Comparison of ENCODE assay signal across 12 mouse cellular contexts in the genomic region with DNA sequence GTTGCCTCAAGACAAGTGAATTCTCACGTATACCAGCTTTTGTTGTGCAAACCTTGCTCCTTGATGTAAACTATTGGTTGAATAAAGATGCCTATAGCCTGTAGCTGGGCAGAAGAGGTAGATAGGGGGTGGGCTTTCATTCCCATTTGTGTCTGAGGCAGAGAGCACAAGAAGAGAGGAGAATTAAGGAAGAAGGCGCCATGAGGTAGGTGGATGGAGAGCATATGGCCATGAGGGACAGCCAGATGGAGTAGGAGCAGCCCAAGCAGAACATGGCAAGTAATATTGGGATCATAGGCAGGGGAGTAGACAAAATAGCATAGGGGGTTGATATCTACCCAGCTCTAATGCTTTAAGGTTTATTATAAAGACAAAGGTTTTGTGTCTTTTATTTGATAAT.
DNase-seq lines count a peak whose midpoint lies in the region; ATAC-seq lines count a peak whose summit lies in the region.
"Had no signal": no experiment of that assay in that cellular context is flagged by ENCODE, and none has a peak within 500 bp of the region (broad histone marks: within the 10 kb centered on the region; RNA-seq: fewer than 3 reads in every experiment).

No protein-coding gene starts in this region.

- H3K9me3 ChIP-seq in hindbrain, embryonic 14.5 days (ENCODE audit: control insufficient read depth, low read length) = no peaks in the 10 kb centered on the region
- H3K9me3 ChIP-seq: heart, embryonic 12.5 days; limb, embryonic 13.5 days; liver, embryonic 15.5 days had no signal

- no peaks in the 10 kb centered on the region for H3K27me3 ChIP-seq in hindbrain, embryonic 14.5 days (ENCODE audit: control insufficient read depth, insufficient read depth, low read length)
- H3K27me3 ChIP-seq: heart, embryonic 12.5 days; limb, embryonic 13.5 days; liver, embryonic 15.5 days had no signal

- 87% methylated on average over 2 of the region's 2 CpGs for WGBS in hindbrain, embryonic 14.5 days

- H3K36me3 ChIP-seq in hindbrain, embryonic 14.5 days (replicated peaks; ENCODE audit: control insufficient read depth, insufficient read depth) = no peaks in the 10 kb centered on the region
- H3K36me3 ChIP-seq: heart, embryonic 12.5 days; limb, embryonic 13.5 days; liver, embryonic 15.5 days had no signal

- intact Hi-C loops in heart, postnatal 14 days (cut with DNase I) = no loop called here

- no peaks in the 10 kb centered on the region for H3K4me1 ChIP-seq in hindbrain, embryonic 14.5 days (replicated peaks; ENCODE audit: control insufficient read depth, insufficient read depth, low read length)
- H3K4me1 ChIP-seq: limb, embryonic 13.5 days; liver, embryonic 15.5 days had no signal

- H3K4me3 ChIP-seq in hindbrain, embryonic 14.5 days (replicated peaks; ENCODE audit: low read length) = no peak overlapping the region
- H3K4me3 ChIP-seq: heart, embryonic 12.5 days; limb, embryonic 13.5 days; liver, embryonic 15.5 days had no signal

- H3K4me2 ChIP-seq in hindbrain, embryonic 14.5 days (replicated peaks) = no peak overlapping the region
- H3K4me2 ChIP-seq: heart, embryonic 12.5 days; limb, embryonic 13.5 days; liver, embryonic 15.5 days had no signal

- peak; percentile 41 for DNase-seq in layer of hippocampus, adult 11-12 months (ENCODE audit: low spot score)
- DNase-seq in layer of hippocampus, postnatal 14 days (ENCODE audit: low spot score in 2 of 2) = no peak
- peak; percentile 82 for DNase-seq in brain, adult 2 months (ENCODE audit: low read depth, low spot score)
- peak; percentile 51 for DNase-seq in cerebellum, adult 11-12 months
- peak; percentile 23 to 32 for DNase-seq in cerebellum, postnatal 36 days
- DNase-seq in heart, postnatal 14 days = no peak
- DNase-seq in hindbrain, embryonic 14.5 days (ENCODE audit: low spot score) = no peak
- DNase-seq: embryo, embryonic 11 days; lung, postnatal 14 days had no signal

- H3K27ac ChIP-seq in hindbrain, embryonic 14.5 days = no peak overlapping the region
- H3K27ac ChIP-seq: limb, embryonic 13.5 days; liver, embryonic 15.5 days had no signal

- no peak for ATAC-seq in hindbrain, embryonic 14.5 days (ENCODE audit: low FRiP score)

- H3K9ac ChIP-seq in hindbrain, embryonic 14.5 days = no peak overlapping the region
- H3K9ac ChIP-seq: heart, embryonic 12.5 days; limb, embryonic 13.5 days; liver, embryonic 15.5 days had no signal

Comparison
In these comparisons a context has a peak if more than half of its experiments do, and no peak if none do; other contexts are left out.
1. DNase-seq: peak in layer of hippocampus, adult 11-12 months (single experiment), brain, adult 2 months (single experiment), cerebellum, adult 11-12 months (single experiment) and cerebellum, postnatal 36 days (2 of 2); none in layer of hippocampus, postnatal 14 days (0 of 2), heart, postnatal 14 days (0 of 2) and hindbrain, embryonic 14.5 days (single experiment).